Mouse (Mus musculus) ES-Bruce4 (cell line): ENCODE measurements around the gene Glyat.

Source experiments
- CTCF ChIP-seq: IDR thresholded peaks from one replicate; pipeline ENCODE4 v1.8.1; 2011; ENCODE audit warnings: low read depth, low read length
- EP300 ChIP-seq: IDR thresholded peaks from 2 replicates; pipeline ENCODE4 v1.6.1; 2011; ENCODE audit warnings: low read depth, low read length; ENCODE audit not compliant: insufficient read depth

DNA sequence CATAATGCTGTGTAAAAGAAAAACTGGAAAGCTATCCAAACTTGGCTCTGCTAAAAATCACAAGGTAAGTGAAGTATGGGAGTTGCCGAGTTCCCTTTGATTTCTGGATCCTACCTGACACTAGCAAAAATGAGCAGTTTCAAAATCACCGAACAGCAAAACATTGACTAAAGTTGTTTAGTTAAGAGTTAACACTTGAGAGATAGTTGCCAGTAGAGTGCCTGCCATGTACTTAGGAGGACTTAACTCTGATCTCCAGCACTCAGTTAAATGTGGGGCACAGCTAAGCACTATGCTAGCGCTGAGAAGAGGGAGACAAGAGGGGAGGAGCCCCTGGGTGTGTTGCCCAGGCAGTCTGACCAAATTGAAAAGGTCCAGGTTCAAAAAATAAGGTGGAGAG lies 34.4 kb upstream of the Glyat start:
- TF ChIP-seq EP300, result no peak
- TF ChIP-seq CTCF, result no peak
